Mouse (Mus musculus) CH12.LX (cell line): ENCODE data around the gene Dusp22. TPM values are rescaled to one million over a fixed set of nuclear protein-coding genes. Genes with fewer than 3 reads are reported as not detected.

Experiments used
- DNase-seq: peaks from one replicate; pipeline ENCODE4 v3.0.0-alpha.2; 2013; ENCODE audit errors: extremely low read depth
- H3K27ac ChIP-seq: 2 replicates; pipeline ENCODE4 v1.5.1; 2012; ENCODE audit warnings: low read depth, mild to moderate bottlenecking, control low read depth, moderate library complexity; ENCODE audit not compliant: insufficient read depth
- H3K27me3 ChIP-seq: replicated peaks from 2 replicates; pipeline ENCODE3; 2012; ENCODE audit warnings: inconsistent platforms
- H3K36me3 ChIP-seq, 2 experiments: replicated peaks in 1 of 2; 2 replicates each; pipeline versions ENCODE3 to v1.6.1; 2012; ENCODE audit warnings: inconsistent platforms in 1 of 2, low read length in 1 of 2, mild to moderate bottlenecking in 1 of 2, mixed read lengths in 1 of 2, moderate library complexity in 1 of 2; ENCODE audit not compliant: control insufficient read depth in 1 of 2, insufficient read depth in 1 of 2
- H3K4me1 ChIP-seq, 2 experiments: 2 replicates each; pipeline ENCODE4 v1.6.1; 2012; ENCODE audit warnings: inconsistent platforms in 1 of 2, moderate library complexity in 1 of 2; ENCODE audit not compliant: insufficient read depth in 2 of 2, control insufficient read depth in 1 of 2
- H3K4me2 ChIP-seq: 2 replicates; pipeline ENCODE4 v1.6.1; 2012; ENCODE audit warnings: low read depth, mild to moderate bottlenecking, control low read depth; ENCODE audit not compliant: poor library complexity, insufficient read depth, severe bottlenecking
- H3K4me3 ChIP-seq, 3 experiments: fragments of 150-350 bp in 1 of 3; sonication (generic) in 1 of 3; replicated peaks in 1 of 3; 2 replicates each; pipeline versions ENCODE3 to v1.5.1; 2011 to 2012; ENCODE audit warnings: low read depth in 2 of 3, low read length in 2 of 3, mild to moderate bottlenecking in 2 of 3, moderate library complexity in 2 of 3, control low read depth in 1 of 3, improper control_type of control experiment in 1 of 3, inconsistent platforms in 1 of 3, mixed read lengths in 1 of 3; ENCODE audit not compliant: poor library complexity in 1 of 3
- H3K79me2 ChIP-seq: replicated peaks from 2 replicates; pipeline ENCODE4 v1.6.1; 2012; ENCODE audit warnings: mild to moderate bottlenecking, moderate library complexity; ENCODE audit not compliant: control insufficient read depth, poor library complexity, insufficient read depth, severe bottlenecking; ENCODE audit errors: extremely low read depth
- H3K9ac ChIP-seq: 2 replicates; pipeline ENCODE4 v1.6.1; 2012; ENCODE audit warnings: low read depth, mild to moderate bottlenecking, control low read depth, moderate library complexity; ENCODE audit not compliant: insufficient read depth
- H3K9me3 ChIP-seq: replicated peaks from 2 replicates; pipeline ENCODE3; 2012; ENCODE audit warnings: low read length, inconsistent platforms, mixed read lengths
- BHLHE40 ChIP-seq: IDR thresholded peaks from 2 replicates; pipeline ENCODE4 v1.6.1; 2011; ENCODE audit warnings: mild to moderate bottlenecking, low read depth, low read length, improper control_type of control experiment
- CHD1 ChIP-seq: IDR thresholded peaks from 2 replicates; pipeline ENCODE4 v1.6.1; 2012; ENCODE audit warnings: low read depth, low read length, improper control_type of control experiment, inconsistent platforms
- CHD2 ChIP-seq: IDR thresholded peaks from 2 replicates; pipeline ENCODE4 v1.6.1; 2011; ENCODE audit warnings: low read length, improper control_type of control experiment
- CTCF ChIP-seq, 2 experiments: IDR thresholded peaks in 1 of 2; conservative IDR thresholded peaks in 1 of 2; 2 replicates each; pipeline ENCODE4 v1.5.1; 2011 to 2012; ENCODE audit warnings: low read depth in 2 of 2, low read length in 2 of 2, improper control_type of control experiment in 1 of 2, inconsistent platforms in 1 of 2, mild to moderate bottlenecking in 1 of 2, moderate library complexity in 1 of 2
- E2F4 ChIP-seq: IDR thresholded peaks from 2 replicates; pipeline ENCODE4 v1.6.1; 2011; ENCODE audit warnings: low read depth, low read length, improper control_type of control experiment; ENCODE audit not compliant: insufficient replicate concordance
- ELF1 ChIP-seq: IDR thresholded peaks from 2 replicates; pipeline ENCODE4 v1.6.1; 2014; ENCODE audit warnings: low read depth, mild to moderate bottlenecking, inconsistent platforms, low read length, improper control_type of control experiment
- EP300 ChIP-seq: IDR thresholded peaks from 2 replicates; pipeline ENCODE4 v1.6.1; 2011; ENCODE audit warnings: low read length, improper control_type of control experiment
- ETS1 ChIP-seq: conservative IDR thresholded peaks from 2 replicates; pipeline ENCODE4 v1.6.1; 2012; ENCODE audit warnings: low read depth, mild to moderate bottlenecking, inconsistent platforms, low read length, improper control_type of control experiment, moderate library complexity
- GABPA ChIP-seq: IDR thresholded peaks from 2 replicates; pipeline ENCODE4 v1.6.1; 2012; ENCODE audit warnings: low read depth, low read length, improper control_type of control experiment, inconsistent platforms; ENCODE audit not compliant: insufficient replicate concordance
- HCFC1 ChIP-seq: IDR thresholded peaks from 2 replicates; pipeline ENCODE4 v1.6.1; 2012; ENCODE audit warnings: low read depth, mild to moderate bottlenecking, inconsistent platforms, low read length, improper control_type of control experiment
- IRF4 ChIP-seq: IDR thresholded peaks from 2 replicates; pipeline ENCODE4 v1.6.1; 2014; ENCODE audit warnings: low read depth, mild to moderate bottlenecking, inconsistent platforms, low read length, improper control_type of control experiment
- JUN ChIP-seq: IDR thresholded peaks from 2 replicates; pipeline ENCODE4 v1.6.1; 2011; ENCODE audit warnings: low read depth, mild to moderate bottlenecking, low read length, improper control_type of control experiment, moderate library complexity; ENCODE audit not compliant: insufficient read depth
- JUND ChIP-seq: conservative IDR thresholded peaks from 2 replicates; pipeline ENCODE4 v1.6.1; 2011; ENCODE audit warnings: low read depth, low read length, improper control_type of control experiment
- KAT2A ChIP-seq: IDR thresholded peaks from 2 replicates; pipeline ENCODE4 v1.6.1; 2012; ENCODE audit warnings: low read length, improper control_type of control experiment, inconsistent platforms; ENCODE audit not compliant: insufficient replicate concordance
- MAFK ChIP-seq: IDR thresholded peaks from 2 replicates; pipeline ENCODE4 v1.6.1; 2011; ENCODE audit warnings: low read length, improper control_type of control experiment; ENCODE audit not compliant: insufficient replicate concordance
- MAX ChIP-seq: IDR thresholded peaks from 2 replicates; pipeline ENCODE4 v1.6.1; 2011; ENCODE audit warnings: low read length, improper control_type of control experiment
- MAZ ChIP-seq: IDR thresholded peaks from 2 replicates; pipeline ENCODE4 v1.6.1; 2012; ENCODE audit warnings: low read depth, mild to moderate bottlenecking, inconsistent platforms, low read length, improper control_type of control experiment, moderate library complexity
- MEF2A ChIP-seq: IDR thresholded peaks from 2 replicates; pipeline ENCODE4 v1.6.1; 2014; ENCODE audit warnings: low read depth, mild to moderate bottlenecking, inconsistent platforms, low read length, improper control_type of control experiment, borderline replicate concordance
- MXI1 ChIP-seq: IDR thresholded peaks from 2 replicates; pipeline ENCODE4 v1.6.1; 2011; ENCODE audit warnings: mild to moderate bottlenecking, low read depth, low read length, improper control_type of control experiment
- MYC ChIP-seq: IDR thresholded peaks from 2 replicates; pipeline ENCODE4 v1.6.1; 2011; ENCODE audit warnings: low read depth, mild to moderate bottlenecking, improper control_type of control experiment, low read length
- NELFE ChIP-seq: IDR thresholded peaks from 2 replicates; pipeline ENCODE4 v1.6.1; 2011; ENCODE audit warnings: low read depth, low read length, improper control_type of control experiment
- NRF1 ChIP-seq: IDR thresholded peaks from 2 replicates; pipeline ENCODE4 v1.6.1; 2014; ENCODE audit warnings: low read depth, mild to moderate bottlenecking, inconsistent platforms, low read length, improper control_type of control experiment, moderate library complexity
- PAX5 ChIP-seq: IDR thresholded peaks from 2 replicates; pipeline ENCODE4 v1.6.1; 2012; ENCODE audit warnings: low read length, inconsistent platforms, mixed read lengths
- POLR2A ChIP-seq: IDR thresholded peaks from 2 replicates; pipeline ENCODE4 v1.6.1; 2011; ENCODE audit warnings: low read depth, mild to moderate bottlenecking, improper control_type of control experiment, low read length
- POLR2AphosphoS2 ChIP-seq: IDR thresholded peaks from 2 replicates; pipeline ENCODE4 v1.6.1; 2011; ENCODE audit warnings: low read depth, low read length, improper control_type of control experiment
- RAD21 ChIP-seq: IDR thresholded peaks from 2 replicates; pipeline ENCODE4 v1.6.1; 2011; ENCODE audit warnings: low read depth, mild to moderate bottlenecking, low read length, improper control_type of control experiment, moderate library complexity
- RCOR1 ChIP-seq: conservative IDR thresholded peaks from 2 replicates; pipeline ENCODE4 v1.6.1; 2012; ENCODE audit warnings: low read depth, mild to moderate bottlenecking, inconsistent platforms, low read length, improper control_type of control experiment
- SIN3A ChIP-seq: IDR thresholded peaks from 2 replicates; pipeline ENCODE4 v1.6.1; 2012; ENCODE audit warnings: low read length, improper control_type of control experiment, inconsistent platforms
- SMC3 ChIP-seq: IDR thresholded peaks from 2 replicates; pipeline ENCODE4 v1.6.1; 2011; ENCODE audit warnings: low read depth, low read length, improper control_type of control experiment
- TBP ChIP-seq: conservative IDR thresholded peaks from 2 replicates; pipeline ENCODE4 v1.6.1; 2011; ENCODE audit warnings: low read depth, low read length, improper control_type of control experiment
- TCF12 ChIP-seq: IDR thresholded peaks from 2 replicates; pipeline ENCODE4 v1.6.1; 2014; ENCODE audit warnings: low read depth, mild to moderate bottlenecking, inconsistent platforms, low read length, improper control_type of control experiment
- UBTF ChIP-seq: IDR thresholded peaks from 2 replicates; pipeline ENCODE4 v1.6.1; 2012; ENCODE audit warnings: low read depth, mild to moderate bottlenecking, inconsistent platforms, low read length, improper control_type of control experiment, moderate library complexity
- USF1 ChIP-seq: IDR thresholded peaks from 2 replicates; pipeline ENCODE4 v1.6.1; 2014; ENCODE audit warnings: low read depth, mild to moderate bottlenecking, inconsistent platforms, low read length, improper control_type of control experiment
- USF2 ChIP-seq: conservative IDR thresholded peaks from 2 replicates; pipeline ENCODE4 v1.6.1; 2011; ENCODE audit warnings: low read depth, low read length, improper control_type of control experiment
- ZC3H11A ChIP-seq: IDR thresholded peaks from 2 replicates; pipeline ENCODE4 v1.6.1; 2012; ENCODE audit warnings: low read depth, mild to moderate bottlenecking, inconsistent platforms, low read length, improper control_type of control experiment
- ZKSCAN1 ChIP-seq: IDR thresholded peaks from 2 replicates; pipeline ENCODE4 v1.6.1; 2012; ENCODE audit warnings: low read depth, inconsistent platforms, low read length, improper control_type of control experiment, borderline replicate concordance
- ZMIZ1 ChIP-seq: IDR thresholded peaks from 2 replicates; pipeline ENCODE4 v1.6.1; 2012; ENCODE audit warnings: low read depth, mild to moderate bottlenecking, inconsistent platforms, low read length, improper control_type of control experiment
- ZNF384 ChIP-seq: IDR thresholded peaks from 2 replicates; pipeline ENCODE4 v1.6.1; 2012; ENCODE audit warnings: low read depth, low read length, improper control_type of control experiment, inconsistent platforms
- dilution Hi-C: fragments of 300-500 bp; cut with MboI; formaldehyde crosslinking; loops from 2 replicates; pipeline ENCODE4 v1.14.3; 2020; ENCODE audit warnings: low sequenced_read_pairs; ENCODE audit not compliant: extremely low pct_unique_long_range_greater_than_20kb, extremely low pct_ligation_motif_present
- in situ Hi-C: fragments of 300-500 bp; cut with MboI; formaldehyde crosslinking; loops from 3 replicates; pipeline ENCODE4 v1.14.3; 2019; ENCODE audit warnings: low sequenced_read_pairs, low pct_ligation_motif_present, low pct_unique_long_range_greater_than_20kb, mixed read lengths
- polyA plus RNA-seq: library from polyadenylated mRNA; unstranded; fragments of >175 nt; gene quantifications from 2 replicates; pipeline ENCODE4 v1.2.1, GENCODE M21; 2012; ENCODE audit warnings: low read depth; ENCODE audit not compliant: insufficient read length
- total RNA-seq, 2 experiments: library from RNA; depleted of rRNA; stranded (reverse); fragments of 300-350 nt in 1 of 2; fragments of >200 nt in 1 of 2; gene quantifications; 2 replicates each; pipeline ENCODE4 v1.2.3; 2012 to 2014

Dusp22 gene
- total and polyA plus RNA-seq, 3 experiments = 18.0 to 28.7 (median 22.5) TPM

DNA sequence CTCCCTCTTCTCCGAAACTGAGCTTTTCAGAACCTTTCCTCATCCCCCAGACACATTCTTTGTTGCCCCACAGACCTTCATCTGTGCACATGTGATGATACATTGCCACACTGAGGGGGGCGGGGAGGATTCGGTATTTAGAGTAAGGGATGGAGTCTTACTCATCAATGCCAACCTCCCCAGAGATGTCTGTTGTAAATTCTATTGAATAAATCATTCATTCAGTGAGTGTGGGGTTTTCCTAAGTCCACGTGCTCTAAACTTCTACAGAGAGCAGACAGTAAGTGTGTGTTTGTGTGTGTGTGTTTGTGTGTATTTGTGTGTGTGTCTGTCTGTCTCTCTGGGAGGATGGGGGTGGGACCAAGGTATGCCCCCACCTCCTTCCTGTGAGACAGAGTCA lies 67.1 kb downstream of the Dusp22 start:
- no peak overlapping the region for H3K4me3 ChIP-seq
- no peak overlapping the region for H3K9ac ChIP-seq
- in situ Hi-C loops (no loop called here), dilution Hi-C loops (no loop called here)
- 0 out of 2 replicates have a peak, but pooled peaks have one; percentile 56 for TF ChIP-seq CHD1
- peak; percentile 46 for TF ChIP-seq SIN3A
- peak; percentile 73 for TF ChIP-seq EP300
- TF ChIP-seq ELF1 = 0 out of 2 replicates have a peak, but pooled peaks have one; percentile 16
- peak; percentile 70; the same call in 1 of the 2 replicates for TF ChIP-seq MEF2A
- TF ChIP-seq MAZ = peak; percentile 74; the same call in 1 of the 2 replicates
- no peak for TF ChIP-seq CTCF (conservative IDR thresholded peaks at IDR 0.05 in 1 of 2, IDR thresholded peaks at IDR 0.05 in 1 of 2; ENCODE audit: low read depth in 2 of 2, low read length in 2 of 2)
- TF ChIP-seq ZKSCAN1 = no peak
- TF ChIP-seq PAX5 = no peak
- no peak for TF ChIP-seq E2F4
- peak; percentile 96 for TF ChIP-seq MAX
- TF ChIP-seq ZNF384 = peak; percentile 34; the same call in 1 of the 2 replicates
- TF ChIP-seq GABPA = no peak
- no peak for TF ChIP-seq USF2
- TF ChIP-seq TCF12 = 0 out of 2 replicates have a peak, but pooled peaks have one; percentile 50
- peak; percentile 80 for TF ChIP-seq IRF4
- no peak for TF ChIP-seq TBP
- TF ChIP-seq USF1 = no peak; the same call in 1 of the 2 replicates
- TF ChIP-seq KAT2A = no peak
- TF ChIP-seq RCOR1 = peak; percentile 33; the same call in 1 of the 2 replicates
- TF ChIP-seq JUN = peak; percentile 15; the same call in 1 of the 2 replicates
- TF ChIP-seq MAFK = peak; percentile 27; the same call in 1 of the 2 replicates
- no peak for TF ChIP-seq NELFE
- TF ChIP-seq BHLHE40 = peak; percentile 92
- no peak for TF ChIP-seq POLR2A
- TF ChIP-seq JUND = no peak; the same call in 1 of the 2 replicates
- peak; percentile 83; the same call in 1 of the 2 replicates for TF ChIP-seq MXI1
- peak; percentile 36; the same call in 1 of the 2 replicates for TF ChIP-seq HCFC1
- no peak for TF ChIP-seq UBTF
- no peak for TF ChIP-seq RAD21
- peak; percentile 97 for TF ChIP-seq MYC
- TF ChIP-seq SMC3 = no peak; the same call in 1 of the 2 replicates
- peak; percentile 70 for TF ChIP-seq CHD2
- no peak for TF ChIP-seq ZC3H11A
- TF ChIP-seq NRF1 = no peak
- no peak for TF ChIP-seq ZMIZ1
- no peak for TF ChIP-seq POLR2AphosphoS2
- TF ChIP-seq ETS1 = peak; percentile 88
- H3K27me3 ChIP-seq = no peaks in the 10 kb centered on the region
- no peaks in the 10 kb centered on the region for H3K36me3 ChIP-seq
- H3K4me1 ChIP-seq = peaks cover 42 to 89% of the 10 kb centered on the region in 2 experiments
- no peaks in the 10 kb centered on the region for H3K79me2 ChIP-seq
- H3K9me3 ChIP-seq = peaks cover 6% of the 10 kb centered on the region
- DNase-seq = peak; percentile 76
- H3K4me2 ChIP-seq = 0 out of 2 replicates have a peak overlapping the region, but pooled peaks have one; percentile 27
- H3K27ac ChIP-seq = peak overlapping the region; percentile 90
